Mouse (Mus musculus): ENCODE results near the gene Trpm1.

- TF ChIP-seq CTCF (IDR thresholded peaks at IDR 0.05; ENCODE audit: insufficient read depth, low read length) (no peak), POLR2A (IDR thresholded peaks at IDR 0.05; ENCODE audit: borderline replicate concordance, extremely low read depth, low read depth, low read length) (no peak)
These were observed at the start of gene Trpm1 for GRCm38 (mm10) chr7:64153535-64153934.

All from lung, adult 2 months (tissue).